In genomic region chr4:3213349-3213748, GRCm38 (mm10) we compare ENCODE assay signal across 11 mouse cellular contexts. TPM values are rescaled to one million over a fixed set of nuclear protein-coding genes. Genes with fewer than 3 reads are reported as not detected.
A peak's percentile ranks its signal among the peaks of the same experiment; 100 is the strongest.
DNase-seq lines count a peak whose midpoint lies in the region; ATAC-seq and TF ChIP-seq lines count a peak whose summit lies in the region.
"Not testable (repeated sequence)": the region's sequence is repeated elsewhere in the genome, so short reads cannot be mapped to it uniquely, and the experiment has no call there.
"Had no signal": no experiment of that assay in that cellular context is flagged by ENCODE, and none has a peak within 500 bp of the region (broad histone marks: within the 10 kb centered on the region; RNA-seq: fewer than 3 reads in every experiment).

No protein-coding gene starts in this region.

- H3K9me3 ChIP-seq in kidney, embryonic 14.5 days (ENCODE audit: control insufficient read depth, low read length); kidney, embryonic 15.5 days (replicated peaks); kidney, embryonic 16.5 days (ENCODE audit: low read length); kidney, postnatal 0 days (replicated peaks; ENCODE audit: low read length): not testable (repeated sequence)

- H3K4me2 ChIP-seq in kidney, embryonic 14.5 days (replicated peaks; ENCODE audit: low read depth, low read length); kidney, embryonic 15.5 days; kidney, embryonic 16.5 days (replicated peaks; ENCODE audit: low read depth, low read length); kidney, postnatal 0 days (ENCODE audit: low read length): not testable (repeated sequence)

- not testable (repeated sequence) for H3K27ac ChIP-seq in kidney, embryonic 14.5 days (ENCODE audit: low read depth, low read length); kidney, embryonic 15.5 days; kidney, embryonic 16.5 days (ENCODE audit: low read length); kidney, postnatal 0 days

- WGBS in kidney, embryonic 14.5 days = 39% methylated on average over 3 of the region's 4 CpGs
- 37% methylated on average over 4 of the region's 4 CpGs for WGBS in kidney, embryonic 15.5 days
- WGBS in kidney, embryonic 16.5 days = 31% methylated on average over 3 of the region's 4 CpGs
- WGBS in kidney, postnatal 0 days = 27% methylated on average over 3 of the region's 4 CpGs

- TF ChIP-seq CTCF in kidney, postnatal 0 days (IDR thresholded peaks at IDR 0.05; ENCODE audit: low read depth) = not testable (repeated sequence)

- H3K36me3 ChIP-seq in kidney, embryonic 14.5 days (ENCODE audit: control insufficient read depth, insufficient read depth, low read length); kidney, embryonic 15.5 days; kidney, embryonic 16.5 days (ENCODE audit: insufficient read depth, low read length); kidney, postnatal 0 days (ENCODE audit: insufficient read depth, low read length): not testable (repeated sequence)

- H3K9ac ChIP-seq in kidney, embryonic 14.5 days (ENCODE audit: low read depth, low read length); kidney, embryonic 15.5 days; kidney, embryonic 16.5 days (replicated peaks; ENCODE audit: low read length); kidney, postnatal 0 days (ENCODE audit: low read depth, low read length): not testable (repeated sequence)

- not testable (repeated sequence) for H3K4me3 ChIP-seq in kidney, embryonic 14.5 days (ENCODE audit: low read length); kidney, embryonic 15.5 days (replicated peaks); kidney, embryonic 16.5 days (ENCODE audit: low read length); kidney, postnatal 0 days (replicated peaks; ENCODE audit: low read depth, low read length)

- peak; percentile 79 for DNase-seq in heart, adult 11 months
- not testable (repeated sequence) for DNase-seq in kidney, postnatal 0 days (ENCODE audit: low spot score)

- not testable (repeated sequence) for H3K27me3 ChIP-seq in kidney, embryonic 14.5 days (ENCODE audit: control insufficient read depth, insufficient read depth, low read length); kidney, embryonic 15.5 days; kidney, embryonic 16.5 days (ENCODE audit: insufficient read depth, low read length); kidney, postnatal 0 days (ENCODE audit: insufficient read depth, low read length)

- H3K4me1 ChIP-seq in kidney, embryonic 14.5 days (ENCODE audit: control insufficient read depth, insufficient read depth, low read length); kidney, embryonic 15.5 days; kidney, embryonic 16.5 days (ENCODE audit: insufficient read depth, low read length); kidney, postnatal 0 days (replicated peaks; ENCODE audit: insufficient read depth, low read length): not testable (repeated sequence)

- ATAC-seq in kidney, embryonic 14.5 days (ENCODE audit: low FRiP score, low TSS enrichment) = peak; percentile 32; the same call in 1 of the 2 replicates
- peak; percentile 82 for ATAC-seq in kidney, embryonic 15.5 days (replicated peaks; ENCODE audit: low FRiP score)
- peak; percentile 69; the same call in 1 of the 2 replicates for ATAC-seq in kidney, embryonic 16.5 days (ENCODE audit: low FRiP score, low TSS enrichment)
- ATAC-seq in kidney, postnatal 0 days (replicated peaks; ENCODE audit: low FRiP score, low read depth) = 0 out of 2 replicates have a peak, but pooled peaks have one; percentile 33

RNA-seq across cellular contexts. Expression of gene Vmn1r3, which starts 28.2 kb away (rescaled TPM):
- not detected in 2 replicates for polyA plus RNA-seq in kidney, embryonic 14.5 days (2014; fragmentation: Nextera tagmentation; extraction: Ambion mirVana)
- polyA plus RNA-seq in kidney, embryonic 15.5 days (2015; fragmentation: Nextera tagmentation; extraction: Ambion mirVana) = not detected in 2 replicates
- polyA plus RNA-seq in kidney, embryonic 16.5 days (2015; fragmentation: Nextera tagmentation; extraction: Ambion mirVana) = not detected in 2 replicates
- not detected in 2 replicates for polyA plus RNA-seq in kidney, postnatal 0 days (2015; fragmentation: Nextera tagmentation; extraction: Ambion mirVana)
- polyA plus RNA-seq: activated CD4-positive, CD25-positive, alpha-beta regulatory T cell, adult 4 months; brain, embryonic 14.5 days; C2C12; CD4-positive, CD25-positive, alpha-beta regulatory T cell, adult 4 months; G1E; Patski had no signal

RNA-seq across cellular contexts. Expression of gene Vmn1r2, which starts 46.2 kb away (rescaled TPM):
- not detected in 2 replicates for polyA plus RNA-seq in kidney, embryonic 14.5 days (2014; fragmentation: Nextera tagmentation; extraction: Ambion mirVana)
- polyA plus RNA-seq in kidney, embryonic 15.5 days (2015; fragmentation: Nextera tagmentation; extraction: Ambion mirVana) = not detected in 2 replicates
- not detected in 2 replicates for polyA plus RNA-seq in kidney, embryonic 16.5 days (2015; fragmentation: Nextera tagmentation; extraction: Ambion mirVana)
- not detected in 2 replicates for polyA plus RNA-seq in kidney, postnatal 0 days (2015; fragmentation: Nextera tagmentation; extraction: Ambion mirVana)
- polyA plus RNA-seq: activated CD4-positive, CD25-positive, alpha-beta regulatory T cell, adult 4 months; brain, embryonic 14.5 days; C2C12; CD4-positive, CD25-positive, alpha-beta regulatory T cell, adult 4 months; G1E; Patski had no signal

Comparison
In these comparisons a context has a peak if more than half of its experiments do, and no peak if none do; other contexts are left out.
1. ATAC-seq: peak in every context shown above with its lines; median percentile 82 in kidney, embryonic 15.5 days; 69 in kidney, embryonic 16.5 days; 33 in kidney, postnatal 0 days; 32 in kidney, embryonic 14.5 days.